Comparison of ENCODE assay signal across 8 mouse cellular contexts in the genomic region with DNA sequence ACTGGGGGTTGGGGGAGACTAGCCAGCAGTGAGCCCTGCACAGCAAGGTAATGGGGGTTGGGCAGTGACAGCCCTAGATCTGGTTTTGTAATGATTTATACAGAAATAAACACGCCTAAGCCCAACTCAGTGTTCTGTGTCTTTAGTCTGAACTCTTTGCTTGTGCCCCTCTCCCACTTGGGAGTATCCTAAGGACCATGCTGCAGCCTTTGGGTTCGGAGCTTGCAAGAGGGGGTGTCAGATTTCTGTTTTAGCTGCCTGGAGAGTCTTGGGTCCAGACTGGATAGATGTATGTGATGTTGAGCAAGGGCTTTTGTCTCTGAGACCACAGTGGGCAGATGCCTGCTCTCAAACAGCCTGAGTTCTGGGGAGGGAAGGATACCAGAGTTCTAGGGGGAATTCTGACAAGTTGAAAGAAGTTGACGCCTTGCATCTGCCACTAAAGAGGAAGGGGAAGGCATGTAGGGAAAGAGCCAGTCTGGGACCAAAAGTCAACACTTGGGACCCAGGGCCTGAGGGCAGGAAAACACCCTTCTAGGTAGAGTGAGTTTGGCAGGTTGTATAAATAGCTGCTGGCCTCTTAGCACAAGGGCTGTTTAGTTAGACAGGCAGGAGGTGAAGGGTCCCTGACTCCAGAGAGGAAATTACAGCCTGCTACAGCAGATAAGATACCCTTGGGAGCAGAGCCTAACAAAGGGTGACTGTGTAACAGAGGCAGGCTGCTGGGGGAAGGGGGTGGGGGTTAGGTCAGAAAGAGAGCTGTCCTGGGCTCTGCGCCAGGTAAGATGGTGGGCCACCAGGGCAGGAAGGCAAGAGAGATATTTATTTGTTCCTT. TPM values are rescaled to one million over a fixed set of nuclear protein-coding genes. Genes with fewer than 3 reads are reported as not detected.
DNase-seq lines count a peak whose midpoint lies in the region; ATAC-seq and TF ChIP-seq lines count a peak whose summit lies in the region.

No protein-coding gene starts in this region.

- no peak for TF ChIP-seq CTCF in cerebellum, adult 2 months (IDR thresholded peaks at IDR 0.05; ENCODE audit: borderline replicate concordance, insufficient read depth, low read depth, low read length)

- H3K27ac ChIP-seq in cerebellum, adult 2 months (ENCODE audit: insufficient read depth, low read length): peak overlapping the region; percentile 11; the same call in 1 of the 2 replicates
- peak overlapping the region; percentile 62 for H3K27ac ChIP-seq in hindbrain, embryonic 13.5 days
- peak overlapping the region; percentile 44 for H3K27ac ChIP-seq in neural tube, embryonic 14.5 days (ENCODE audit: low read depth, low read length)

- DNase-seq in cerebellum, adult 2 months: no peak
- DNase-seq in cerebellum, postnatal 25 days: no peak
- peak; percentile 65 for DNase-seq in embryo, embryonic 9.5 days (ENCODE audit: extremely low spot score)
- peak; percentile 42 for DNase-seq in liver
- DNase-seq in spleen, adult 12 weeks (ENCODE audit: low spot score): no peak

- no peaks in the 10 kb centered on the region for H3K9me3 ChIP-seq in hindbrain, embryonic 13.5 days
- no peaks in the 10 kb centered on the region for H3K9me3 ChIP-seq in neural tube, embryonic 14.5 days (ENCODE audit: control insufficient read depth, low read length)

- H3K4me3 ChIP-seq in cerebellum, adult 2 months (replicated peaks; ENCODE audit: insufficient read depth, low read depth, low read length): no peak overlapping the region
- no peak overlapping the region for H3K4me3 ChIP-seq in hindbrain, embryonic 13.5 days
- H3K4me3 ChIP-seq in neural tube, embryonic 14.5 days (ENCODE audit: low read depth, low read length): no peak overlapping the region

- TF ChIP-seq POLR2A in cerebellum, adult 2 months (IDR thresholded peaks at IDR 0.05; ENCODE audit: borderline replicate concordance, insufficient read depth, low read length): no peak

- no peak overlapping the region for H3K4me2 ChIP-seq in hindbrain, embryonic 13.5 days
- H3K4me2 ChIP-seq in neural tube, embryonic 14.5 days (ENCODE audit: low read depth, low read length): no peak overlapping the region

- peaks cover 11% of the 10 kb centered on the region for H3K4me1 ChIP-seq in cerebellum, adult 2 months (ENCODE audit: control insufficient read depth, insufficient read depth, low read length)
- H3K4me1 ChIP-seq in hindbrain, embryonic 13.5 days (replicated peaks): peaks cover 60% of the 10 kb centered on the region
- H3K4me1 ChIP-seq in neural tube, embryonic 14.5 days (ENCODE audit: control insufficient read depth, insufficient read depth, low read length): peaks cover 22% of the 10 kb centered on the region

- 62% methylated on average over 4 of the region's 4 CpGs for WGBS in cerebellum, adult 2 months
- WGBS in hindbrain, embryonic 13.5 days: 43% methylated on average over 4 of the region's 4 CpGs
- 40% methylated on average over 4 of the region's 4 CpGs for WGBS in neural tube, embryonic 14.5 days

- H3K27me3 ChIP-seq in cerebellum, adult 2 months (ENCODE audit: control insufficient read depth, insufficient read depth, low read length): no peaks in the 10 kb centered on the region
- H3K27me3 ChIP-seq in hindbrain, embryonic 13.5 days: no peaks in the 10 kb centered on the region
- no peaks in the 10 kb centered on the region for H3K27me3 ChIP-seq in neural tube, embryonic 14.5 days (ENCODE audit: control insufficient read depth, insufficient read depth, low read length)

- peak; percentile 26; the same call in 1 of the 2 replicates for ATAC-seq in hindbrain, embryonic 13.5 days (ENCODE audit: low FRiP score)
- peak; percentile 45; the same call in 1 of the 2 replicates for ATAC-seq in neural tube, embryonic 14.5 days (ENCODE audit: low read depth)
- ATAC-seq in CD4-positive, CD25-positive, alpha-beta regulatory T cell, adult 4 months: no peak

- H3K9ac ChIP-seq in hindbrain, embryonic 13.5 days: peak overlapping the region; percentile 51
- no peak overlapping the region for H3K9ac ChIP-seq in neural tube, embryonic 14.5 days (replicated peaks; ENCODE audit: low read depth, low read length)

- H3K36me3 ChIP-seq in hindbrain, embryonic 13.5 days: peaks cover 3% of the 10 kb centered on the region; the same call in 1 of the 2 replicates
- H3K36me3 ChIP-seq in neural tube, embryonic 14.5 days (ENCODE audit: control insufficient read depth, insufficient read depth, low read length): no peaks in the 10 kb centered on the region

RNA-seq across cellular contexts. Expression of gene Ak1, which starts 0.7 kb away (rescaled TPM):
- polyA plus RNA-seq in cerebellum, adult 2 months (2012; rRNA removed): 127 and 132 TPM in 2 replicates
- polyA plus RNA-seq in hindbrain, embryonic 13.5 days (2015; fragmentation: Nextera tagmentation; extraction: Ambion mirVana): 68.9 and 71.5 TPM in 2 replicates
- 78.6 and 85.0 TPM in 2 replicates for polyA plus RNA-seq in neural tube, embryonic 14.5 days (2014; fragmentation: Nextera tagmentation; extraction: Ambion mirVana)
- polyA plus RNA-seq in CD4-positive, CD25-positive, alpha-beta regulatory T cell, adult 4 months (2017; shearing (Covaris generic)): not detected

RNA-seq across cellular contexts. Expression of gene St6galnac6, which starts 21.4 kb away (rescaled TPM):
- polyA plus RNA-seq in cerebellum, adult 2 months (2012; rRNA removed): 89.5 TPM in 2 replicates
- polyA plus RNA-seq in hindbrain, embryonic 13.5 days (2015; fragmentation: Nextera tagmentation; extraction: Ambion mirVana): 13.1 and 13.5 TPM in 2 replicates
- polyA plus RNA-seq in neural tube, embryonic 14.5 days (2014; fragmentation: Nextera tagmentation; extraction: Ambion mirVana): 5.2 and 5.4 TPM in 2 replicates
- 1 to 10 TPM; 3.1 to 4.7 TPM for polyA plus RNA-seq in CD4-positive, CD25-positive, alpha-beta regulatory T cell, adult 4 months (2017; shearing (Covaris generic))

RNA-seq across cellular contexts. Expression of gene Eng, which starts 25.5 kb away (rescaled TPM):
- polyA plus RNA-seq in cerebellum, adult 2 months (2012; rRNA removed): 28.0 and 31.6 TPM in 2 replicates
- polyA plus RNA-seq in hindbrain, embryonic 13.5 days (2015; fragmentation: Nextera tagmentation; extraction: Ambion mirVana): 29.0 and 29.2 TPM in 2 replicates
- polyA plus RNA-seq in neural tube, embryonic 14.5 days (2014; fragmentation: Nextera tagmentation; extraction: Ambion mirVana): 13.0 and 22.9 TPM in 2 replicates
- polyA plus RNA-seq in CD4-positive, CD25-positive, alpha-beta regulatory T cell, adult 4 months (2017; shearing (Covaris generic)): not detected

RNA-seq across cellular contexts. Expression of gene St6galnac4, which starts 34.0 kb away (rescaled TPM):
- 91.4 and 101 TPM in 2 replicates for polyA plus RNA-seq in cerebellum, adult 2 months (2012; rRNA removed)
- 22.8 and 23.4 TPM in 2 replicates for polyA plus RNA-seq in hindbrain, embryonic 13.5 days (2015; fragmentation: Nextera tagmentation; extraction: Ambion mirVana)
- 30.4 and 35.1 TPM in 2 replicates for polyA plus RNA-seq in neural tube, embryonic 14.5 days (2014; fragmentation: Nextera tagmentation; extraction: Ambion mirVana)
- 10 to 100 TPM; 25.2 to 38.6 TPM for polyA plus RNA-seq in CD4-positive, CD25-positive, alpha-beta regulatory T cell, adult 4 months (2017; shearing (Covaris generic))

RNA-seq across cellular contexts. Expression of gene 9430097D07Rik, which starts 45.4 kb away (rescaled TPM):
- polyA plus RNA-seq in cerebellum, adult 2 months (2012; rRNA removed): 0.59 and 0.60 TPM in 2 replicates
- 0.53 and 0.56 TPM in 2 replicates for polyA plus RNA-seq in hindbrain, embryonic 13.5 days (2015; fragmentation: Nextera tagmentation; extraction: Ambion mirVana)
- 0.98 and 1.2 TPM in 2 replicates for polyA plus RNA-seq in neural tube, embryonic 14.5 days (2014; fragmentation: Nextera tagmentation; extraction: Ambion mirVana)
- not detected for polyA plus RNA-seq in CD4-positive, CD25-positive, alpha-beta regulatory T cell, adult 4 months (2017; shearing (Covaris generic))

Comparison
In these comparisons a context has a peak if more than half of its experiments do, and no peak if none do; other contexts are left out.
1. DNase-seq: peak in embryo, embryonic 9.5 days (single experiment) and liver (single experiment); none in cerebellum, adult 2 months (0 of 2), cerebellum, postnatal 25 days (0 of 2) and spleen, adult 12 weeks (single experiment).
2. H3K27ac ChIP-seq: peak in every context shown above with its lines; median percentile 62 in hindbrain, embryonic 13.5 days; 44 in neural tube, embryonic 14.5 days; 11 in cerebellum, adult 2 months.
3. RNA of gene Ak1, which starts 0.7 kb away (polyA plus RNA-seq): 127 to 132 TPM in cerebellum, adult 2 months, 78.6 to 85.0 TPM in neural tube, embryonic 14.5 days and 68.9 to 71.5 TPM in hindbrain, embryonic 13.5 days; not detected in CD4-positive, CD25-positive, alpha-beta regulatory T cell, adult 4 months; every median in the first group is over 10 times any median in the second.
4. RNA of gene Eng, which starts 25.5 kb away (polyA plus RNA-seq): 28.0 to 31.6 TPM in cerebellum, adult 2 months, 29.0 to 29.2 TPM in hindbrain, embryonic 13.5 days and 13.0 to 22.9 TPM in neural tube, embryonic 14.5 days; not detected in CD4-positive, CD25-positive, alpha-beta regulatory T cell, adult 4 months; every median in the first group is over 10 times any median in the second.